Mouse (Mus musculus) gastrocnemius, postnatal 14 days (tissue): Measurements from ENCODE around the gene Pop5. TPM values are rescaled to one million over a fixed set of nuclear protein-coding genes. Genes with fewer than 3 reads are reported as not detected.
A peak's percentile ranks its signal among the peaks of the same experiment; 100 is the strongest.

Source experiments
- DNase-seq: peaks from one replicate; pipeline ENCODE4 v3.0.0; 2021; ENCODE audit warnings: mixed read lengths
- intact Hi-C: fragments of 180-260 bp; cut with DNase I; formaldehyde crosslinking; loops from one replicate; pipeline ENCODE4 v1.15.1; 2025; ENCODE audit warnings: low total_unique reads
- long read RNA-seq, 2 experiments: library from polyadenylated mRNA; stranded (forward); transcript quantifications; one replicate each; pipeline ENCODE4 v2.0.0; 2021
- total RNA-seq, 2 experiments: library from RNA; stranded (reverse); gene quantifications; 2 replicates each; pipeline ENCODE4 v1.2.3; 2021

Gene Pop5
- 10 to 100 TPM; 24.0 to 25.4 TPM for total RNA-seq
- long read RNA-seq, experiment 1, partial matches to known transcripts: 8 of 8 reads
- long read RNA-seq, experiment 1, other reads (novel, unspliced or antisense): 0 of 8 reads
- long read RNA-seq, experiment 2, partial matches to known transcripts: 11 of 15 reads
- long read RNA-seq, experiment 2, other reads (novel, unspliced or antisense): 2 of 15 reads

DNA sequence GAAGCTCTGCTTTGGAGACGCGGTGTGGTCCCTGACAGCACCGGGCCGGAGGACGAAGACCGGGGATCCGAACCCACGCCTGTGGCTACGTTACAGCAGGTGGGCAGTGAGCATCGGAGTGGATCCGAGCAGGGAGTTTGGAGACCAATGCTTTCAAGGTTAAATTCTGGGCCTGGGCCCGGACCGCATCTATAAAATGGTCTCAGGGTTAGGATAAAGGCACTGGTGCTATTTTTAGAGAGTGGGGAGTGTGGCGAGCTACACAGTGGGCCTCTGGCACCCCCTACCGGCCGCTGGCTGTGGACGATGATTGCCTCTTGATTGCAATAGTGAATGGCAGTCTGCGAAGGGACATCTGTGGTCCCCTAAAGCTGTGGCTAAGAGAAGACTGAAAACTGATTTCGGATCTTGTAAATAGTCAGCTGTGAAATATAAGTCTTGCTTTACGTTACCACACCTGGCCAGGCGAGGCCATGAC lies at the start of gene Pop5:
Gene Pop5, plus strand, starts transcription at position 51 of the 478 bp plus-strand sequence.
- intact Hi-C loops: loop anchor here (2.0 to 10.0 kb wide), 2 partner anchors 49 to 111 kb away; no protein-coding TSS in a partner anchor
- peak; percentile 90 for DNase-seq

DNA sequence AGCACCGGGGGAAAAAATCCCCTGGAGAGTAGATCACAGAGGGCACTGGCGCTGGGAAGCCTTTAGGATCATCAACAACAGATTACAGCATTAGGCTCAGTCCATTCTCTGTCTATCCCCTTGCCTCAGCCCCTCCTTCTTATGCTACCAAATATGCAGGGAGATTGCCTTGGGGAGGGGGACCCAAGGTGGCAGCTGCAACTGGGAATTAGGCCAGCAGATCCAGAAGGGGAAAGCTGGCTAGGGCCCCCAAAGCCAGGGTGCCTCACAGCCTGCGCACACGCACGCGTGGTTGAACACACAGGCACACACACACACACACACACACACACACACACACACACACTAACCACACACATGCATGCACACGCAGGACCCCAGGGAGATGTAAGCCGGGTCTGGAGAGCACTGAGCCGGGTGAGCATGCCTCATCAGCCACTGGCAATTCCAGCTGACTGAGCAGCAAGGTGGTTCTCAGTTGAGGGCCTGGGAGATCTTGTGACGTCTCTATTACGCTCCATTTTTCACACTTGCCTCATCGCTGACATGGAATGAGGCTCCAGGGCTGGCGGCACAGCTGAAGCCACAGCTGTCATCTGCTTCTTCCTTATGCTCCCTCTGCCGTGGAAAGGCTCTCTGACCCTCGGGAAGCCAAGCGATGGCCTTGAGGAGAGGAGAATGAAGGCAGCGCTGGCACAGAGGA lies 49.1 kb upstream of the Pop5 start:
- intact Hi-C loops: loop anchor here (2.0 kb wide), 1 partner anchor 48 kb away; the partner anchor contains the start of gene Pop5
- no peak for DNase-seq

DNA sequence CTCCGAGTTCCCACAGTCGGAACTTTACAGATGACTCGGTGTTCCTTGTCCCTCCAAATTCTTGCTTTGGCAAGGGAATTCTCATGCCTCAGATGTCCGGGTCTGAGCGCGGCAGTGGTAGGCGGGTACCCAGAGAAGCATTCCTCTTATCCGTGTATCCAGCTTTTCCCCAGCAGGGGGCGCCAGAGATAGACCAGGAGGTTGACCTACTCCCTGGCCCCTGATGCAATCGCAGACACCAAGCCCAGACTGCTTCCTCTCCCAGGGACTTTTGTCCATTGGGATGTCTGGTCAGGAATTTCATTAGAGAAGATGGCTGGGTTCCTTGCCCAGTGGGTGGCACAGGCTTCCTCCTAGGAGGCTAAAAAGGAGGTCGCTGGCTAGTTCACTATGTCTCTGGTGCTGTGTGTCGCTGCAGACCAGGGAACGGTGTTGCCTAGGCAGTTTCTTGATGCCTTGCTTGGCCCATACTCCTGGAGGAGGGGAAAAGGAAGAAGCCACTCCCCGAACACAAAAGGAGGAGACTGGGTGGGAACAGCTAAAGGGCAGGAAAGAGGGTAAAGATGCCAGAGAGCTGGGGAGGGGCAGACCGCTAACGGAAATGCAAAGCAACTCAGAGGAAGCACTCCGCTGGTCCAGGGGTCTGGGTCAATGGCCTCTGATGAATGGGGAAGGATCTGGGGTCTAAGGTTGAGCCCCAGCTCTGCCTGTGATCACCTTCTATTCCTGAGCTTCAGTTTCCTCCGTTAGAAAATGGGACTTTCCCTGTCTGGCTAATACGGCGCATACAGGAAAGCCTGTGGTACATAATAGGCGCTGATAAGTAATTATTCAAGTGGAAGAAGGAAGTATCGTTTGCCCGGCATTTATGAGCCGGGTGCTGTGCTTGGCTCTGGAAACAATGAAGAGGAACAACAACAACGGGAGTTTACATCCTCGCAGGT lies 48.2 kb upstream of the Pop5 start:
- peak; percentile 95 for DNase-seq
- intact Hi-C loops: loop anchor here (2.0 kb wide), 1 partner anchor 47 kb away; the partner anchor contains the start of gene Pop5

DNA sequence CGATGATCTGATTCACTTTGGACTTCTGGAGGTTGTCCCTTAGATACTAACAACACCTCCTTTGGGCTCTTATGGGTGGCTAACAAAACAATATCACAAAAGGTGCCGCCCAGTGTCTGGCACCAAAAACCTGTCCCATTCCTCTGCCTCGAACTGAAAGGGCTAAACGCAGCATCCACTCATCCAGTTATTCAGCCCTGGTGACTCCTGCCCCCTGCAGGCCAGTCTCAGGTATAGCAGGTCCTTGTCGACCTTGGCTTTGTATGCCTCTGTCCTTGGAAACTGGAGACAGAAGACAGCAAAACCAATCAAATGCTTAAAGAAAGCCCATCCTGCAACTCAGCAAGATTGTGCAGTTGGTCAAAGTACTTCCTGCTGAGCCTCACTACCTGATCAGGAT lies 46.8 kb upstream of the Pop5 start:
- intact Hi-C loops: no loop called here
- no peak for DNase-seq

DNA sequence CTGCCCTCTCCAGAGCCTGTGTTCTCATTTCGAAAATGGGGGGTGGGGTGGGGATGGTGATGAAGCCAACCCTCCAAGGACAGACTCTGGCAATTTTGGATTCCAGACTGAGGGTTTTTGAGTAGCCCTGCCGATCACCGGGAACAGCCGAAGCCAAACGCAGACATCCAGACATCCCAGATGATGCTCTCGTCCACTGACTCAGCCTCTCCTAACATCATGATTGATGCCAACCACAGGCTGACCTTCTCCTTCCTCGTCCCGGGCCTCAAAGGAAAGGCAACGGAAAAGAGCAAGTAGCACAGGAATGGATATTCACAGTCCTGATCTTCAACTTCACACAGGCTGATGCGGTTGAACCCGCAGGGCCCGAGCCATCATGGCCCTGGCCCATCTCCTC lies 45.6 kb upstream of the Pop5 start:
- DNase-seq: no peak
- intact Hi-C loops: no loop called here

DNA sequence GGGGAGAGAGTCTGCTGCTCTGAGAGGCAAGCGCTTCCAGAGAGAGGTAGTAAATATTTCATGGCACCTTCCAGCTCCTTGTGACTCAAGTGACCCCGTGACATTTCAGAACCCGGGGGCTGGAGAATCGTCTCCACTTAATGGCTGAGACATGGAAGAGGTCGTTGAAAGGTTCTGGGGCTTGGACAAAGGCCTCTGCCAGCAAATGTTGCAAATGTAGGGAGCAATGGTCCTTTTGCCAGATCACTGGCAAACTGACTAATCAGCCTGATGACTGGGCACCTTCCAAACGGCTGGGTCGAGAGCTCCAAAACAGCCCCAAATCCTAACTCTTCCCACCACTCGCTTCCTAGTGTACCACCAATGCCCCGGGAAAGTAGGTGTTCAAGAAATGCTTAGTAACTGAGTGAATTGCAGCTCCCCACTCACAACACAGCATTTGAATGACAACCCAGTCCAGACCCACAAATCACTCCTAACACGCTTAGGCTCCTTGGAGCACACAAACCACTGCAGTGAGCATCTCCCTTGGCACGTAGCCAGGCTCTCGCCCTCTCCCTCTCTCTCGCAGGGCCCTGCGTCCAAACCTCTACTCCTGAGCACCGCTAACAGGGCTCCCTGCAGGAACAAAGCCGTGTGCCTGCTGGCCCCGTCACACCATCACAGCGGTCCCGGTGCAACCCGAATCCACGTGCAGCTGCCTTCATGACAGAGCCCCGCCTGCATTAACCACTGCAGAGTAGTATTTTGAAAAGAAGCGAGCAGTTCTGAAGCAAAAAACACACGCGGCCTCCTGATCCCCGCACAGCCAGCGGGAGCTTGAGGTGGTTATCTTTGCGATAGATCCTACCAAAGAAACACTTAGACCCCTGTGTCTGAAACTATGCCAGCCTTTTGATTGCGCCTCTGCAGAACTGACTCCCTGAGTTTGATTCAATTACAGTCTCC lies 43.5 kb upstream of the Pop5 start:
- DNase-seq: no peak
- intact Hi-C loops: no loop called here

DNA sequence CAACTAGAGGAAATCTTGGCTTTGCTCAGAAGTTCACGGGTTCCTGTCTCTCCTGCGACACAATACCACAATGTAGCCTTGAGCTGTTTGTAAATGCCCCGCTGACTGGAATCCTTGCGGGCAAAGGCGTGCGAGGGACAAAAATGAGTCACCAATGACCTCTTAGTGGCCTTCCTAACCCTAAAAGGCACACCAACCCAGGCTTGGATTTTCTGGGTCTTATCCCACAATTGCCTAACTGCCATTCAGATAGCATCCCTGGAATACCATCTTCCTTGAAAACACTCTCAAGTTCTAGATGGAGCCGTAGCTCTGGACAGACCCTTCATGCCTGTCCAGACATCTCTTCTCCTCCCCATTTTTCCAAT lies 42.8 kb upstream of the Pop5 start:
- DNase-seq: no peak
- intact Hi-C loops: no loop called here

DNA sequence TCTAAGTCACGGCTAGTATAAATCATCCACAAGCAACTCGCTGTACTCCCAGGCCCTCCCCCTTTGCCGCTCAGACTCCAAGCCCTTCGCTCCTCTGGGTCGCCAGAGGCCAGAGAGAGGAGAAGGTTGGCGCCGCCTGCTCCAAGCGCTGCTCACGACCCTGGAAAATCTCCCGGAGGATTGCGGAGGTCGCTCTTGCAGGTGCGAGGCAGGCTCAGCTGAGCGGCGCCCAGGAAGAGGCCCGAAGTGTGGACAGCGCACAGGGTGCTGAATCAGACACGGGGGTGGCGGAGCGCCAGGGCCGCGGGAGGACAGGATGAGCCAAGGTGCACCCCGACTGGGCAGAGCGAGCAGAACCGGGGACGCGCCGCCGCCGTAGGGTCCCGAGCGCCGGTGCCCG lies 42.4 kb upstream of the Pop5 start:
- intact Hi-C loops: no loop called here
- peak; percentile 73 for DNase-seq

DNA sequence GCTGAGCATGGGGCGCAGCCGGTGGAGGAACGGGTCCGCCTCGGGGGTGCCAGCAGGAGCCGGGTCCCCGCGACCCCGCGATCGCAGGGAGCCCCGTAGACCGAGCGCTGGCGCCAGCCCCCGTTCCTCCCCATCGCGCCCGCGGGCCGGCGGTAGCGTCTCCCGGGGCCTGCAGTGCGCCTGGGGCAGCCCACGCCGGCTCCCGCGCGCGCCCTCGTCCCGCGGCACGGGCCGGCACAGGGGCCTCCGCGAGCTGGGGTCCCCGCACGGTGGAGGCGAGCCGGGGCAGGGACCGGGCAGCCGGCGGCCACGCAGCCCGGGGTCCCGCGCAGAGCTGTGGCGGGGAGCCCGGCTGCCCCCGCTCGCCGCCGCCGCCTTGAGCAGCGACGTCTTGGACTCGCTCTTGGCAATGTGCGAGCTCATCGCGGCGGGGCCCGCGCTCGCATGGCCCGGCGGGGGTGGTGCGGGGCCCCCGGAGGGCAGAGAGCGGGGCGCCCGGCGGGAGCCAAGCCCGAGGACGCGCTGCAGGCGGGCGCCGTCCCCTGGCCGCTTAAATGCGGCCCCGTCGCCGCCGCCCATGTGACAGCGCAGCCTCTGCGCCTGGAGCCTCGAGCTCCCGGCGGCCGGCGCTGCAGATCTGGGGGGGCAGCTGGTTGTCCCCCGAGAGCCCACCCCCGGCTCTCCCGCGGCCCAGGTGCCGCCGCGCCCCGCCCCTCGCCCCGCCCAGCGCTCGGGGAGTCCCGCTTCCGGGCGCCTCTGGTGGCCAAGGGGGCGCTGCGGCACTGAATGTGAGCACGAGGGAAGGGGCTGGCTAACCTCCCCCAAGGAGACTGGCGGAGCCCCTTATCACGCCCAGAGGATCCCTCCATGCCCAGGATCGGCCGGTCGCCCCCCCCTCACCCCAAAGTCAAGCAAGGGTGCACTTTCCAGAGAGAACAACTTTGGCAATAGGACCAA lies 41.7 kb upstream of the Pop5 start, which contains the start of gene Cabp1:
Gene Cabp1, minus strand, starts transcription at position 713 of the 957 bp plus-strand sequence.
- intact Hi-C loops: no loop called here
- DNase-seq: peak; percentile 51

DNA sequence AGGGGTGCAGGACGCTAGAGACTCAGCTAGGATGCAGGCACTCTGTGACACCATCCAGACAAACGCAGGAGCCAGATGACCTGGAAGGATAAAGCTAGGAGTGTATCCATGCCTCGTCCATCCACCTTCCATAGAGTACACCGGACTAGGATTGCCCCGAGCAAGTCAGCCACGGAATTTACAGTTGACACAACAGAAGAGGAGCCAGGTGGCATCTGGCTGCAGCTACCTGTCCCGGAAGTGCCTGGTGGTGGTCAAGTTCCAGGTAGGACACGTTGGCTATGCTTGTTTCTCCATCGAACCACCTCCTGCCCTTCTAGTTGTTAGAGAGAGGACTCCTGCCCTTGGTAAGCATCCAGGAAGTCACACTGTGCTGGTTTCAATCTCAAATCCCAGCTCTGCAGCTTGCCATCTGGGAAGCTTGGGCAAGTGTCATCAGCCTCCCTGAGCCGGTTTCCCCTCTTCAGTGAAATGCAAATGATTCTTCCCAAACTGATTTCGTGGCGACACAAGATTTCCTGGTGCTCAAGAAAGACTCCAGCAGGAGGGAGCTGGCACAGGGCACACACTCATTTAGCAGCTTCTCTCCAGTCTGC lies 40.9 kb upstream of the Pop5 start:
- intact Hi-C loops: no loop called here
- no peak for DNase-seq

DNA sequence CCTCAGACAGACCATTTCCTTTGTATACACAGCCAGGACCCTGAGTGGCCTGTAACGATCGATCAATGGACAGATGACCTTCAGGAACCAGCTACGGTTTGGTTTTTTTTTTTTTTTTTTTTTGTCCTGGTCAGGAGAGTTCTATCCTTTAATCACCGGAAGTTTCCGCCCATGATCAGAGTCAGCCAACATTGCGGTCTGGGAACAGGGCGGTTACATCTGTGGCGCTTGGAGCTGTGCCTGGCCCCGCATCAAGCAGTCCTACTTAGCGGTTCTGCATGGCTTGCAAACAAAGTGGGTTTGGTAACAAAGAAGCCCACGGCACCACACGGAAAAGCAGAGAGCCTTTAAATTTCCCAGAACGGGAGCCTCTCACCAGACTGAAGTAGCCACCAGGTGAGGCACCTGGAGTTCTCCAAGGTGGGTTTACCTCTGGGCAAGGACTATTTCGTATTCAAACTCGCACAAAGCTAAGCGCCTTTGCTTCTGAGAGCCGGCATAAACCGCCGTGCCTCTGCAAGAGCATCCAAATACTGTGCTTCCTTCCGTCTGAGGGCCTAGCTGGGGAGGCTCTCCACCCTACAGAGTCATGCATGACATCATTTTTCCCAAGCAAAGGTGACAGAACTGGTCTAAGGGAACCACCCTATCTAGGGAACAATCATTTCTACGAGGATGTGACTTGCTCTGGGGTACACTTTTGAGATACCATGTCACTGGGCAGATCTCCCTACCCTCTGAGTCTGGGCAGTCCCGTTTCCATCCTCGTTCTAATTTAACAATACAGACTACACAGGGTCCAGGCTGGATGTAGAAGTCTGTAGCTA lies 31.7 kb upstream of the Pop5 start:
- intact Hi-C loops: no loop called here
- no peak for DNase-seq

DNA sequence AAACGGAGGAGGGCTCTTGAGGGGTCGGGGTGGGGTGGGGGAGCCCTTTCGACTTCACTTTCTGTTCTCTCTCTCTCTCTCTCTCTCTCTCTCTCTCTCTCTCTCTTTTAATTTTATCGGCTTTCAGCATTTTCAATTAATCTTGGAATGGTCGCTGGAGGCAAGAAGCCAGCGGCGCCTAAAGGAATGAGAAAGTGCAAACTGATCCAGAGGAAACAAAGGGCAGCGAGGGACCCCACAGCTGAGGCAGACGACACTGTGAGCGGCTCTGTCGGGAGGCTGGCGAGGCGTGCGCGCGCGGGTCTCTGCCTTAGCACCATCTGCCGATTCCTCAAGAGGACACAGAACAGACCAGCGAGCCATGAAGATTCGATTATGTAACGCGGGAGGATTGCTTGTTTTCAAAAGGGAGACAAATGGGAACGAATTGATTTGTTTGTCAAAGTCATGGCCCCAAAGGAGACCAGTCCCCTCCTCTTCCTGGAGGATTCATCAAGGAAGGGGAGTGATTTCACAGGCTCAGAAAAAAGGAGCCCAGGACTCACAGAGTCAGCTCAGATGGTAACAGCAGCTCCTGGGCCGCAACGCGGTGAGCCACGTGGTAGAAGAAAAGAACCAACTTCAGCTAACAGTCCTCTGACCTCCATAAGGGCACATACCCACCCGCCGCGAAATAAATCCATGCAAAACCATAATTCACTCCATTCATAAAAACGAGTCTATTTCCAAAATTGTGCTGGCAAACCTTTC lies 30.9 kb upstream of the Pop5 start:
- intact Hi-C loops: no loop called here
- DNase-seq: no peak

DNA sequence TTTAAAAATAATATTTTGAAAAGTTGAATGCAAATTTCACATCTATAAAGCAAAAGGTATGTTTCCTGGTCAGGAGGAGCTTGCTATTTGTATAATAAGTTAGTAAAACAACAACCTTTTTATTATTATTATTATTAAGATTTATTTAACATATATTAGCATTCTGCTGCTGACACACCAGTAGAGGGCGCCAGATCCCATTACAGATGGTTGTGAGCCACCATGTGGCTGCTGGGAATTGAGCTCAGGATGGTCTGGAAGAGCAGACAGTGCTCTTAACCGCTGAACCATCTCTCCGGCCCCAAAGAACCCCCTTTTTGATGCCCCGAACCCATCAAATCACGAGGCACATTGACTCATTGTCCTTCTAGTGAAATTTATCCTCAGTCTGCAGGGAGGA lies 28.4 kb upstream of the Pop5 start:
- intact Hi-C loops: no loop called here
- no peak for DNase-seq

DNA sequence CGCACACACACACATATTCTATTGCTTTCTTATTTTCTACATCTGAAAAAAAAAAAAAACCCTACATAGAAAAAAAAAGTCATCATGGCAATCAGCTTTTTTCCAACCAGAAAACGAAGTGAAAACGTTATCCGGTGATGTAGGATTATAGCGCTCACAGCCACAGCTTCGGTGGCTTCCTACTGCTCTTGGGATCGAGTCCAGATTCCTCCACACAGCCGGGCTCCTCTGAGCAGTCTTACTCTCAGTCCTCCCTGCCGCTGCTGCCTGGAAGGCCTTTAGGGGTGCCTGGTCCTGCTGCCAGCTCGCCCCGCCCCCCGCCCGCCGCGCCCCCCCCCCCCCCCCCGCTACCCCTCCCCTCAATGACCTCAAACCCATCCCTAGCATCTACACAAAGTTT lies 27.7 kb upstream of the Pop5 start:
- no peak for DNase-seq
- intact Hi-C loops: no loop called here

DNA sequence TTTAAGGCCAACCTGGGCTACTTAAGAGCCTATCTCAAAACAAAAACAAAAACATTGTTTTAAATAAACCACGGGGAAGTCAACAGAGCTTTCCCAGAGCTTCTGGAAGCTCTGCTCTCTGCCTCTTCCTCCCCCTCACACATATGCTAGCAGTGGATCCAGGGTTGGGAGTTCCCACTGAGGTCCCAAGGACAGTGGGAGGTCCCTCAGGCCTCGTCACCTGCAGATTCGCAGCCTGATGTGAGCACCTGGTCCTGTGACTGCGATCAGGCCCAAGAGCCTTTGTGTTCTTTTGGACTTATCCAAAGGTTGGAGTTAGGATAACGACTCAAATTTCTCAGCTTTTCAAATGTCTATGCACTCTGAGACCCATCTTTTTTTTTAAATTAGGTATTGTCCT lies 27.0 kb upstream of the Pop5 start:
- DNase-seq: no peak
- intact Hi-C loops: no loop called here

DNA sequence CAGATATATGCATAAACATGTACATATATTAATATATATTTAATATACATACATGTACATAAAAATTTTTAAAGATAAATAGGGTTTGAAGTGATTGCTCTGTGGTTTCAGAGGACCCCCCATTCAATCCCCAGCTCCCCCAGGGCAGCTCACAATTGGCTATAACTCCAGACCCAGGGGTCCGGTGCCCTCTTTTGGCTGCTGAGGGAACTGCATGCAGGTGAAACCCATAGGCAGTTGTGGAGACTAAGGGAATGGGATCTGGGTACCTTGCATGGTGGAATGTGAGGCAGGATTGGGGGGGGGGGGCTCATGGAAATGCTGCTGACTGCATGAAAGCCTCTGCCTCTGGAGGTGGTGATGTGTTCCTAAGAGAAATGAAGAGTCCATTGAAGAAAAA lies 25.3 kb upstream of the Pop5 start:
- DNase-seq: no peak
- intact Hi-C loops: no loop called here
